Mouse (Mus musculus): Measurements from ENCODE around the gene Slc47a1. TPM values are rescaled to one million over a fixed set of nuclear protein-coding genes. Genes with fewer than 3 reads are reported as not detected.

Slc47a1 gene
- 1.5 and 1.6 TPM in 2 replicates for polyA plus RNA-seq (2015; fragmentation: Nextera tagmentation; extraction: Ambion mirVana)

DNA sequence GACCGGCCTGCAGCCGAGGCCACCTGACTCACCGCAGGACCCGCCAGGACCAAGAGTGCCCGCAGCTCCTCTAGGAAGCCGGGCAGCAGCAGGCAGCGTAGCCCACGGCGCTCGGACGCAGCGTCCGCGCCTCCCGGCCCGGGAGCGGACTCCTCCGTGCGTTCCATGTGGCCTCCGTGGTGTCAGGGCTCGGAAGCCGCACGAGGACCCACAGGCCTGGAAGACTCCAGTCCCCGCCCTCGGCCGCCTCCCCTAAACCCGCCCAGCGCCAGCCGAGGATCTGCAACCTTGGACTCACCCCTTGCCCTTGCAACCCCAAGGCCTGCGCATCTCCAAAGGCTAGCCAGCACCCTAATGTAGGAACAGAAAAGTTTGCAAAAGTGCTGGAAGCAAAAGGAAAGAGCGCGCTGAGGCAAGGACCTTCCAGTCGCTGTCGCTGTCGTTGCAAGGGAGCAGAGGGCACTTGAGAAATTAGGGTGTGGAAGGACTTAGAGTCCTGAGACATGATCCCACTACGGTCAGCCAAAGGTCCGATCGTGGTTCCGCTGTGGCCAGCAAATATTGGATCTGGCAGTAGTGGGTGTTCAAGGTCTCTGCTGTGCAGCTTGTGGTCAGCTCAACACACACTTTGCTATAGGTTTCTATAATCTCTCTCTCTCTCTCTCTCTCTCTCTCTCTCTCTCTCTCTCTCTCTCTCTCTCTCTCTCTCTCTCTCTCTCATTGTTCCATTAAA is at the start of gene Slc47a1:
Gene Slc47a1, minus strand, starts transcription at position 465 of the 733 bp plus-strand sequence.

DNA sequence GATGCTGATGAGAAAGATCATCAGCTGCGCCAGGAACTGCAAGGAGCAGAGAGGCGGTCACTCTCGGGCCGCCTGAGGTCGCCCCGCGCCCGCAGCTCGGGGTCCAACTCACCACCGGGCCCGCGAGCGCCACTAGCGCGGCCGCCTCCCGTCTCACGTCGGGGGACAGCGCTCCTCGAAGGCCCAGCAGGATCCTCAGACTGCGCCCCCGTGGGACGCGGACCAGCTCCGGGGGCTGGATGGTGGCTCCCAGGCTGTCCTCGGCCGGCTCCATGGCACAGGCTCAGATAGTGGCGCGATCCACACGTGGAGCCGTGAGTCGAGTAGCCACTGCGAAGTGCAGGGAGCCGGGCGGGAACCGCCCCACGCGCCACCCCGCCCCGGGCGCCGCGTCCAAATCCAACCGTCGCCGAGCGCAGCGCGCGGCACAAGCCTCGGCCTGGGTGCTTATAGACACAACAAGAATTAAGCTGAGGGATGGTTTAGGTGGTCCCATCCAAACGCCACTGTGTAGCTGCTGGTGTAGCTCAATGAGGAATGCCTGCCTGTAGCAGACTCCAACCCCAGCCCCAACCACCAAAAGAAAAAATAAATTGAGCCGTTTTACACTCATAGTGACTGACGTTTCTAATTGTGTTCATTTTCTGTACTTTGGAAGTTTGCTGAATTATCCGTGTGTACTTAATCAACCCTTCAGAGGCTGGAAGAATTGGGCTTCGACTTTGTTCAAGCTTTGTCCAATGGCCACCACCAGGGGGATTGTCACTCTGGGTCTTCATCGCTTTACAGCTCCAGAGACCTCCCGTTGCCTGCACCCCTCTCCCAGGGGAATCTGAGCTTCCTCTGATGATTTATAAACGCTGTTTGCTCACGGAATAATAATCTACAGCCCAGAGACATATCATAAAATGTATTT is 35.4 kb downstream of the Slc47a1 start, which contains the start of gene Slc47a2:
Gene Slc47a2, minus strand, starts transcription at position 356 of the 916 bp plus-strand sequence.

Other genes starting within 250 kb of the Slc47a1 start
- 62.4 and 68.1 TPM in 2 replicates for gene Usp22, start 203.3 kb downstream of the Slc47a1 start, polyA plus RNA-seq (2015; fragmentation: Nextera tagmentation; extraction: Ambion mirVana)
- 0.25 TPM in 2 replicates for gene Aldh3a1, start 170.8 kb downstream of the Slc47a1 start, polyA plus RNA-seq (2015; fragmentation: Nextera tagmentation; extraction: Ambion mirVana)
- 36.4 and 39.2 TPM in 2 replicates for gene Aldh3a2, start 110.9 kb downstream of the Slc47a1 start, polyA plus RNA-seq (2015; fragmentation: Nextera tagmentation; extraction: Ambion mirVana)
- 0.06 and 0.22 TPM in 2 replicates for gene Slc47a2, start 35.5 kb downstream of the Slc47a1 start, polyA plus RNA-seq (2015; fragmentation: Nextera tagmentation; extraction: Ambion mirVana)
- 2.0 and 2.8 TPM in 2 replicates for gene Rnf112, start 75.8 kb upstream of the Slc47a1 start, polyA plus RNA-seq (2015; fragmentation: Nextera tagmentation; extraction: Ambion mirVana)
- gene Mfap4, start 107.1 kb upstream of the Slc47a1 start, polyA plus RNA-seq (2015; fragmentation: Nextera tagmentation; extraction: Ambion mirVana), result 73.5 and 86.8 TPM in 2 replicates
- gene Mapk7, start 116.1 kb upstream of the Slc47a1 start, polyA plus RNA-seq (2015; fragmentation: Nextera tagmentation; extraction: Ambion mirVana), result 20.2 and 21.6 TPM in 2 replicates
- 17.8 and 29.3 TPM in 2 replicates for gene B9d1, start 126.8 kb upstream of the Slc47a1 start, polyA plus RNA-seq (2015; fragmentation: Nextera tagmentation; extraction: Ambion mirVana)
- gene Epn2, start 201.3 kb upstream of the Slc47a1 start, polyA plus RNA-seq (2015; fragmentation: Nextera tagmentation; extraction: Ambion mirVana), result 15.8 and 19.0 TPM in 2 replicates

Measured in adrenal gland, postnatal 0 days (tissue).